Mouse (Mus musculus) A20 (cell line): ENCODE results near the gene Tex14.
"Not testable (repeated sequence)": the region's sequence is repeated elsewhere in the genome, so short reads cannot be mapped to it uniquely, and the experiment has no call there.

Experiments used
- DNase-seq: peaks from one replicate; pipeline ENCODE4 v3.0.0-alpha.2; 2011; ENCODE audit warnings: low read depth, low spot score

Tex14 gene

DNA sequence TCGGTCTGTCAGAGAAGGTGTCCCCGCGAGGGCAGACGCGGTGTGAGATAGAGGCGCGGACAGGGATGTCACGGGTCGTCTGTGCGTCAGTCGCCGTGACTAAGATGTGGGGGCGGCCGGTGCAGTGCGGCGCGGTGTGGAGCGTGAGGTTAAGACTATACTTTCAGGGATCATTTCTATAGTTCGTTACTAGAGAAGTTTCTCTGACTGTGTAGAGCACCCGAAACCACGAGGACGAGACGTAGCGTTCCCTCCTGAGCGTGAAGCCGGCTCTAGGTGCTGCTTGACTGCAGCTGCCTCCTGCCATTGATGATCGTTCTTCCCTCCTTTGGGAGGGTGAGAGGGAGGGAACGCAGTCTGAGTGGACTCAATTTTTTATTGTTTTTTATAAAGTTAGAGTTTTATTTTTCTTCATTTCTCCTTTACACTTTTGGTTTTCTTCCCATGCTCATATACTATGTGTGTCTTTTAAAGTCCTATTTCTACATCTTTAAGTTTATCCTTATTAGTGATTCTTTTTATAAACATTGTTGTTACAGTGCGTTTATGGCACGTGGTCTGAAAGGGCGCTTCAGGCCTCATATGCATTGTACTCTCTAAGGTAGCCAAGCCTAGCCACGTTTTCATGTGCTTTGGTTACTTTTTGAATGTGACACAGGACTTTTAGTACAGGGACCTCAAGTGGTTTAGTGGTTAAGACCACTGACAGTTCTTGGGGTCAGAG lies 43.8 kb downstream of the Tex14 start:
- DNase-seq = peak; percentile 90

DNA sequence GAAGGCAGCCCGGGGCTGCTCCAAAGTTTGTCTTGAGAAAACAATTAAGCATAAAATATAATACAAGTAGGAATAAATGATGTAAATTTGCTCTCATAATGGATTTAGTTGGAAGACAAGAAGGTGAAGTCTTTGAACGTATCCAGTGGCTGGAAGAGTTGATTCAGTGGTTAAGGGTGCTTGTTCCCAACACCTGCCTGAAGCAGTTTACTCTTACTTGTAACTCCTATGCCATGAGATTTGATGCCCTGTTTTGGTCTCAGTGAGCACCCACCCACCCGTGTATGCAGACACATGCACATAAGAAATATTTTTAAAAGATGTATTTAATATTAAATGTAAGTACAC lies 44.3 kb downstream of the Tex14 start:
- no peak for DNase-seq

DNA sequence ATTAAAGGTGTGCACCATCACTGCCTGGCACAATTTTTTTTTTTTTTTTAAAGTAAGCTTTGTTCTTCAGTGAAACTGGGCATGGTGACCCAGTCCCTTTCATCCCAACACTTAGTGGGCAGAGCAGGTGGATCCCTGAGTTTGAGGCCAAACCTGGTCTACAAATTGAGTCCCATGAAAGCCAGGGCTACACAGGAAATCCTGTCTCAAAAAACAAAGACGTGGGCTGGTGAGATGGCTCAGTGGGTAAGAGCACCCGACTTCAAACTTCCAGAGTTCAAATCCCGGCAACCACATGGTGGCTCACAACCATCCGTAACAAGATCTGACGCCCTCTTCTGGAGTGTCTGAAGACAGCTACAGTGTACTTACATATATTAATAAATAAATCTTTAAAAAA lies 45.0 kb downstream of the Tex14 start:
- not testable (repeated sequence) for DNase-seq

DNA sequence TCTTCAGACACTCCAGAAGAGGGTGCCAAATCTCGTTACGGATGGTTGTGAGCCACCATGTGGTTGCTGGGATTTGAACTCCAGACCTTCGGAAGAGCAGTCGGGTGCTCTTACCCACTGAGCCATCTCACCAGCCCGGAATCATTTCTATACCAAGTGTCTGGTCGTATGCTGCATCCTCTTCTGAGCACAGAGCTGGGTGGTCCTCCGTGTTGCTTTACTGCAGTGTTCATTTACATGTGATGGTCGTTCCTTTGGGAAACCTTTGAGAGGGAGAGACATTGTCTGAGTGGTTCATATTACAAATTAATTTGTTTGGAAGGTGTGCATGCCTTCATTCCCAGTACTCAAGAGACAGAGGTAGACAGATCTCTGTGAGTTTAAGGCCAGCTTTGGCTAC lies 47.9 kb downstream of the Tex14 start:
- DNase-seq = not testable (repeated sequence)

DNA sequence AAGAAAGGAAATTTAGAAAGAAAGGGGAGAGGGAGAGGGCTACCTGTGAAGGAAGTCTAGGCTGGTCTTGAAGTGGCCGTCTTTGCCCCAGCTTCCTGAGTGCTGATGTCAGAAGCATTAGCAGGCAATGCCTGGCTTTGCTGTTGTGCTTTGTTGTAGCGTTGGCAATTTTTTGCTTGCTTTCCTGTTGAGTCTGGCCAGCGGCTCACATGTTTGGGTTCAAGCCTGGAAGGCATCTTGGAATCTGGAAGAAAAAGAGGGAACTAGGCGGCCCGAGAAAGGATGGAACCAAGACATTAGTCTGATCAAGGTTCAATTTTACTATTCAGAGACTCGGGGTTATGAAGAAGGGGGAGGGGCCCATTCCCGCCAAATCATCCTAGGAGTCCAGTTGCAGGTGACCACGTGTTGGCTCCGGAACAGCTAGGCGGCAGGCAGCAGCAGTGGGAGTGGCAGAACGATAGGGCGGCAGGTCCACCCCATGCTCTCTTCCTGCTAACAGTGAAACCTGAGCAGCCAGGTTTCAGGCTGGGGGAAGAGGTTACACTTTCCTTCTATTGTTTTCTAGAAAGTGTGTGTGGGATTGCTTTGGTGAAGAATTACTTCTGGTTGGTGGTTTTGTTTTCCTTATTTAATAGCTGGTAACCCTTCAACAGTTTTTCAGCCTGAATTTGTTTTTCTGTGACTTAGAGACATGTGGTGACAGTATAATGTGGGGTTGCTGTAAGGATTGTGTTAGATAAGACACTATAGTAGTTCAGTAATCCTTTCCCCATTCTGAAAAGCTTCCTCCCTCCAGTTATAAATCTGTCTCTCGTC lies 48.6 kb downstream of the Tex14 start:
- DNase-seq = no peak

DNA sequence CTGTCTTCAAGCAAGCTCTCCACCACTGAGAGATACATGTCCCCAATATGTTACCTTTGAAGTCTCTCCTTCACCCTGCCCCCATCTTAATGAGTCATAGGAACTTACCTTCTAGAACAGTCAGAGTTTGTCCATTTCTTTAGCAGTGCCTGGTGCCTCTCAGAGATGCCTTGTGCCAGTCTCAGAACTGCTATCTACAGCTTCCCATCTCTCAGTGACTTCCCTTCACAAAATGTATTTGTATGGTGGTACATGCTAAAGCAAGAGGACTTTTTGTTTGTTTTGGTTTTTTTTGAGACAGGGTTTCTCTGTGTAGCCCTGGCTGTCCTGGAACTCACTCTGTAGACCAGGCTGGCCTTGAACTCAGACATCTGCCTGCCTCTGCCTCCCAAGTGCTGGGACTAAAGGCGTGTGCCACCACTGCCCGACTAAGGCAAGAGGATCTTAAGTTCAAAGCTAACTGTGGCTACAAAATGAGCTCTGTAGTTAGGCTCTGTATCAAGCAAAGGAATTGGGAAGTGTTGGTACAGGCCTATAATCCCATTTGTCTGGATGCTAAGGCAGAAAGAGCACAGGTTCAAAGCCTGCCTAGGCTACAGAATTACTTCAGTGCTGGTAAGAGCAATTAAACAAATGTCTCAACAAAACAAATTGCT lies 49.3 kb downstream of the Tex14 start:
- no peak for DNase-seq

DNA sequence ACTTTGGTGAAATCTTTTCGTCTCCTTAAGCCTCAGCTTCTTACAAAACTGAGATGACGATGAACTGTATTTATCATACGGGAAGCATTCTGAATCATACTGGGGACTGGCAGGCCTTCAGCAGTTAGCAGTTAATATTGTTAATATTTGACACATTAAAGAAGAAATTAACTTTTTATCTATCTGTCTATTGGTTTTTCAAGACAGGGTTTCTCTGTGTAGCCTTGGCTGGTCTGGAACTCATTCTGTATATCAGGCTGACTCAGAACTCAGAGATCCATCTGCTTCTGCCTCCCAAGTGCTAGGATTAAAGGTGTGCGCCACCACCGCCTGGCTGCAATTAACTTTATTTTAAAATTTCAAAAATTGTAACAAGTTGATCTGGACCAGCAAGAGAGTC lies 50.7 kb downstream of the Tex14 start:
- no peak for DNase-seq

DNA sequence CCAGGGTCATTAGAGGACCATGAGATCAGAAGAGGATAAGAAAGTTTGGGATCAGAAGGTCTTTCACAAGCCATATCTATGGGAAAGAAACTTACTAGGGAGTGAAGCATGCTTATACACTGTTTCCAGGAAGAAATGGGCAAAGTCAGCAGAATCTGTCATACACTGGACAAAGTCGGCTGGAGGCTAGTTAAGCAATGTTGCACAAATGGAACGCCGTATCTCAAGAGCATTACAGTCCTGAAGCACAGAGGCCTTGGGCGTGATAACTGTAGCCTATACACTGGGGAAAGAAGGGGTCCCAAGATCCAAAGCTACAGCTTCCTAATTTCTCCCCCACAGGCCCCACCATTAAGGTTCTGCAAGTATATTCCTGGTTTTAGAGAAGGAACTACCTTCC lies 51.1 kb downstream of the Tex14 start:
- DNase-seq = no peak

DNA sequence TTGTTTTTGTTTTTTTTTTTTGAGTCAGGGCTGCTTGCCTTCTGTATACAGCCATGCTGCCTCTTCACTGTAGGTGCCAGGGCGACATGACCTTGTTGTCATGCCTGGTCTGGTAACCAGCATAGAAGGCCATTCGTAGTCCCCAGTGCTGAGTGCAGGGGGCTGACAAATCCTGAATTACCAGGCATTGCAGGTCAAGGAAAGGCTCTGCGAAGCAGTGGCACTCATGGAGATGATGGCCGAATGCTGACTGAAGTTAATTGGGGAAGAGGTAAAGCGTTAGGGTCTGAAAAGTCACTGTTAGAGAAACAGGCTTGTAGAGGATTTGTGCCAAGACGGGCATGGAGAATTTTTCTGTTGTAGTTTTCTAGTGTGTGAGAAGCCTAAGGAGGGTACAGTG lies 55.7 kb downstream of the Tex14 start:
- no peak for DNase-seq

DNA sequence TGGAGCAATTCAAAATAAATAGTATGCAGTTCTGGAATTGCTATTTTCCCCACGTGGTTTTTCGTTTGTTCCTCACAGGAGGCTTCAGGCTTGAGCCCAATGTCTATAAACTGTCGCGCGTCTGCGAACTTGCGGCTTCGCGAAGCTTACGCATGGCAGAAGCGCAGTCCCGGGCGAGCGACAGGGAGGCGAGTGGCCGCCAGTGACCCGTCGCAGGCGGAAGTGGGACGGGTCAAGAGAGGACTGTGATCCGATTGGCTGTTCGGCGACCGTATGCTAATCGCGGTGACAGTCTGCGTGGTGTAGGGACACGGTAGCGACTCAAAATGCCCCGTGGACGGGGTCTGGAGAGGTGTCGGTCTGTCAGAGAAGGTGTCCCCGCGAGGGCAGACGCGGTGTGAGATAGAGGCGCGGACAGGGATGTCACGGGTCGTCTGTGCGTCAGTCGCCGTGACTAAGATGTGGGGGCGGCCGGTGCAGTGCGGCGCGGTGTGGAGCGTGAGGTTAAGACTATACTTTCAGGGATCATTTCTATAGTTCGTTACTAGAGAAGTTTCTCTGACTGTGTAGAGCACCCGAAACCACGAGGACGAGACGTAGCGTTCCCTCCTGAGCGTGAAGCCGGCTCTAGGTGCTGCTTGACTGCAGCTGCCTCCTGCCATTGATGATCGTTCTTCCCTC lies 57.1 kb downstream of the Tex14 start:
- DNase-seq = peak; percentile 91

DNA sequence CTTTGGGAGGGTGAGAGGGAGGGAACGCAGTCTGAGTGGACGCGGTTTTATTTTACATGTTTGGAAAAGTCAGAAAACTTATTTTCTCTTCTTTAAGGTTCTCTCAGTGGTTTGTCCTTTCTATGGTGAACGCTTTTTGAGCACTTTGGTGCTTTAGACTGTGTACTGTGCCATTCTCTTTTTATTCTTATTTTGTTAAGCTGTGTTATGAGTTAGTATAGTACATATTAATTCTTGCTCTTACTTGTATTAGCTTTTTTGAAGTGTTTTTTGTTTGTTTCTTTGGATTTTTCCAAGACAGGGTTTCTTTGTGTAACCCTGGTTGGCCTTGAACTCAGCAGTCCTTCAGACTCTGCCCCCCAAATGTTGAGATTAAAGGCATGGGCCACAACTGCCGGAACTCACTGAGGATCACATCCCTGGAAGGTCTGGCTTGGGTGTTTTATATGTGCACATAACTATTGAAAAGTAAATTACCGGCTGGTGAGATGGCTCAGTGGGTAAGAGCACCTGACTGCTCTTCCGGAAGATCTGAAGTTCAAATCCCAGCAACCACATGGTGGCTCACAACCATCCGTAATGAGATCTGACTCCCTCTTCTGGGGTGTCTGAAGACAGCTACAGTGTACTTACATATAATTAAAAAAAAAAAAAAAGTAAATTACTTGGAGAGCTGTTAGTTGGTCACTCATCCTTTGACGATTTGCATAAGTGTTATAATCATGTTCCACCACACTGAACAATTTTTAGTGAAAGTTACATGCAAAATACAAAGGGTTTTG lies 57.8 kb downstream of the Tex14 start:
- DNase-seq = peak; percentile 89

DNA sequence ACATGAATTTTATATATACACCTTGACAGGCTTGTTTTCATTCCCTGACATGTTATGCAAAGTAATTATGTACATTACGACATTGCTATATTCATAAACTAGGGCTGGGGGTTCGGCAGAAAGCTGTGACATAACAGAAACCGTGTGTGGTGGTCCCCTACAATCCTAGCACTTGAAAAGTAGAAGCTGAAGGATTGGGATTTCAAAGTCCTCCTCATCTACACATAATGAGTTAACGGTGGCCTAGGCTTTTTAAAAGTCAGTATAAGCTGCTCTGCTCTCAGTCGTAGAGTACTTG lies 58.3 kb downstream of the Tex14 start:
- no peak for DNase-seq

DNA sequence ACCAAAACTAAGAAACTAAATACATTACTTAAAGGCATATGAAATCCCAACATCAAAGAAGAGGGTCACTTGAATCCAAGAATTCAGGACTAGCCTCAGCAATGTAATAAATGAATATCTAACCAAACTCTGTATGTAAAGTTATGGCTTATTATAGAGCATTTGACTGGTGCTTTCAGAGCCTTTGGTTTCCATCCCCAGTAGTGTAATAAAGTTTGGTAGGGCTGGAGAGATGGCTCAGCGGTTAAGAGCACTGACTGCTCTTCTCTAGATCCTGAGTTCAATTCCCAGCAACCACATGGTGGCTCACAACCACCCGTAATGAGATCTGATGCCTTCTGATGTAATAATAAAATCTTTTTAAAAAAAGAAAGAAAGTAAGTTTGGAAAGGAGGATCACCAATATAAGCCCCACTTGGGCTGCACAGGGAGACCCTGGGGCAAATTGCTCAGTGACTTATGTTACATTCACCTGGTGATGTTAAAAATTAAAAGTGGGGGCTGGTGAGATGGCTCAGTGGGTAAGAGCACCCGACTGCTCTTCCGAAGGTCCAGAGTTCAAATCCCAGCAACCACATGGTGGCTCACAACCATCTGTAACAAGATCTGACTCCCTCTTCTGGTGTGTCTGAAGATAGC lies 59.0 kb downstream of the Tex14 start:
- DNase-seq = peak; percentile 17

DNA sequence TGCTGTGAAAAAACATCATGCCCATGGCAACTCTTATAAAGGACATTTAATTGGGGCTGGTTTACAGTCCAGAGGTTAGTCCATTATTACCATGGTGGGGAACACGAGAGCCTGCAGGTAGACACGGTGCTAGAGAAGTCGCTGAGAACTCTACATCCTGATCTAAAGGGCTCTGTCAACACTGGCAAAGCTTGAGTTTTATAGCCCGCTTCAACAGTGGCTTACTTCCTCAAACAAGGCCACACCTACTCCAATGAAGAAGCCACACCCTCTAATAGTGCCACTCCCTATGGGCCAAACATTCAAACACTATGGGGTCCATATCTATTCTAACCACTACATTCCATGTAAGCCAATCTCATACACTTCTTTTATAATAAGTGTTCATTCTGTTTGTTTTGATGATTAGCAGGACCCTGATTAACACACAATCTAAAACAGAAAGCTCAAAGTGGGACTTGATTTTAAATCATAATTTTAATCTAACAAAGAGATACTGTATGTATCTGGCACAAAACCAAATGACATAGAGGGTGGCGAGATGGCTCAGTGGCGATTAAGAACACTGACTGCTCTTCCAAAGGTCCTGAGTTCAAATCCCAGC lies 61.2 kb downstream of the Tex14 start:
- DNase-seq = peak; percentile 73

DNA sequence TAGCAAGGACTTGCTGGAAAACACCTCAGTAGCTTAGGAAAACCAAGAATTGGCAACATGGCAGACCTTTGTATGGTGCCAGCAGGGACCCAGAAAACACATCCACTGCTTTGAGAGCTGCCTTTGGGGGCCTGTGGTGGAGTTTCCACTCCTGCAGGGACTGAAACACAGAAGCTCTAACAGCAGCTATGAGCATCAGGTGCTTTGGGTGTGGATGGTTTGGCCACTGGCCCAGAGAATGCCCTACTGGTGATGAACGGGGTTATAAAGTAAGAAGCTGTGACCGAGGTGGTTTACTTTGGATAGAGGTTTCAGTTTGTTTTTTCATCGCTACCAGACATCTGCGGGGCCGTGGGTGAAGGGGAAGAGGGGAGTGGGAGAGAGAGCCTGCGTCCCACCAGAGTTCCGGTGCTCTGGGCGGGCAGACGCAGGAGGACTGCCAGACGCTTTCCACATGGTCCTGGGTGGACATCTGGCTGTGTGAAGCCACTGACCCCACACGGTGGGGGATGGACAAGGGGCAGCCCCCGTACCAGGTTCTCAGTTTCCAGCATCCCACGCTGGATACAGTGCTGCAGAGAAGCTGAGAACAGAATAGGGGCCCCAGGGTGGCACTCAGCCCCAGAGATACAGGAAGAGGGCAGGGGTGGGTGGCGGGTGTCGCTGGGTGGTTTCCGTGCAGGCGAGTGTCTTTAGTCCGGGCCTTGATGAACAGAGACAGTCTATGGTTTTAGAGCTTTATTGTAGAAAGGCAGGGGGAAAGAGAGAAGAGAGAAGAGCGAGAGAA lies 62.8 kb downstream of the Tex14 start:
- no peak for DNase-seq

DNA sequence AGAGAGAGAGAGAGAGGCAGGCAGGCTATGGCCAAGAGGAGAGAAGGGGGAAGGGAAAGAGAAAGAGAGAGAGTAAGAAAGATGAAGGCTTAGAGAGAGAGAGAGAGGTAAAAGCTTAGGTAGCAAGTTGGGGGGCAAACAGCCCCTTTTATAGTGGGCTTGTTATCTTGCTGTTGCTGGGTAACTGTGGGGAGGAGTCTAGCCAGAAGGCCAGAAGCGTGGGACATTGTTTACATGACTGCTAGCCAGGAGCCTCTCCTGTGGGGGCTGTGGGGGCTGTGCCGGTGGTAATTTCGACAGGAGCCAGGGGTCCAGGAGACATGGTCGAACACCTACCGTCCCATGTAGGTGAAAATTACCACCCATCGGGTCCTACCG lies 63.4 kb downstream of the Tex14 start:
- DNase-seq = no peak

DNA sequence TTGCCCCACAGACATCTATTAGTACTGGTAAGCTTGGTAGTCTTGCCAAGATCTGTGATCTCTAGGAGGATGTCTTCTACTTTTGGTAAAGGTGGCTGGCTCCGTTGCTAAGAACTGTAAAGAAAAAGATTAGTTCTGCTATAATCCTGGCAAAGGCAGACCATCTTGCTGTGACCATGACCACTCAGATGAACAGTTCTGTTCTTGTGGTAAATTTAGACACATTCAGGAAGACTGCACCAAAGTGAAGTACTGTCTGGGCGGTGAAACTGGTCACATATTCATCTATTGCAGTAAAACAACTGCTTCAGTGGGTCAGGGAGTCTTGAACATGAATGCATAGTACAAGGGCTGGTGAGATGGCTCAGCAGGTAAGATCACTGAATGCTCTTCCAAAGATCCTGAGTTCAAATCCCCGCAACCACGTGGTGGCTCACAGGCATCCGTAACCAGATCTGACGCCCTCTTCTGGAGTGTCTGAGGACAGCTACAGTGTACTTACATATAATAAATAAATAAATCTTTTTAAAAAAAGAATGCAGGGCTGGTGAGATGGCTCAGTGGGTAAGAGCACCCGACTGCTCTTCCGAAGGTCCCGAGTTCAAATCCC lies 63.9 kb downstream of the Tex14 start:
- no peak for DNase-seq

DNA sequence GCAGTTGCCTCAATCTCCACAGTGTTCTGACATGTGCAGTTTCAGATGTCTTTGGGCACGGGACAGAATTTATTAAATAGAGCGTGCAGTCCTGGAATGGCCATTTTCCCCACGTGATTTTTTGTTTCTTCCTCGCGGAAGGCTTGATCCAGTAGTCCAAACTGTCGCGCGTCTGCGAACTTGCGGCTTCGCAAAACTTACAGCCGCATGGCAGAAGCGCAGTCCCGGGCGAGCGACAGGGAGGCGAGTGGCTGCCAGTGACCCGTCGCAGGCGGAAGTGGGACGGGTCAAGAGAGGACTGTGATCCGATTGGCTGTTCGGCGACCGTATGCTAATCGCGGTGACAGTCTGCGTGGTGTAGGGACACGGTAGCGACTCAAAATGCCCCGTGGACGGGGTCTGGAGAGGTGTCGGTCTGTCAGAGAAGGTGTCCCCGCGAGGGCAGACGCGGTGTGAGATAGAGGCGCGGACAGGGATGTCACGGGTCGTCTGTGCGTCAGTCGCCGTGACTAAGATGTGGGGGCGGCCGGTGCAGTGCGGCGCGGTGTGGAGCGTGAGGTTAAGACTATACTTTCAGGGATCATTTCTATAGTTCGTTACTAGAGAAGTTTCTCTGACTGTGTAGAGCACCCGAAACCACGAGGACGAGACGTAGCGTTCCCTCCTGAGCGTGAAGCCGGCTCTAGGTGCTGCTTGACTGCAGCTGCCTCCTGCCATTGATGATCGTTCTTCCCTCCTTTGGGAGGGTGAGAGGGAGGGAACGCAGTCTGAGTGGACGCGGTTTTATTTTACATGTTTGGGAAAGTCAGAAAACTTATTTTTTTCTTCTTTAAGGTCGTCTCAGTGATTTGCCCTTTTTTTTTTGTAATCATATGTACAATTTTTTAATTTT lies 66.2 kb downstream of the Tex14 start:
- peak; percentile 90 for DNase-seq

DNA sequence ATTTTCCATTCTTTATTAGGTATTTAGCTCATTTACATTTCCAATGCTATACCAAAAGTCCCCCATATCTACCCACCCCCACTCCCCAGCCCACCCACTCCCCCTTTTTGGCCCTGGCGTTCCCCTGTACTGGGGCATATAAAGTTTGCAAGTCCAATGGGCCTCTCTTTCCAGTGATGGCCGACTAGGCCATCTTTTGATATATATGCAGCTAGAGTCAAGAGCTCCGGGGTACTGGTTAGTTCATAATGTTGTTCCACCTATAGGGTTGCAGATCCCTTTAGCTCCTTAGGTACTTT lies 66.8 kb downstream of the Tex14 start:
- DNase-seq = not testable (repeated sequence)
